Mouse (Mus musculus) v-Abl transformed pro-B cells (cell line): ENCODE measurements around the gene Phldb2.

Source experiments
- in situ Hi-C, 2 experiments: fragments of 400-800 bp; cut with MboI; formaldehyde crosslinking; loops; one replicate each; pipeline ENCODE4 v1.15.1; 2025; ENCODE audit not compliant: unreplicated experiment in 2 of 2

Phldb2 gene

DNA sequence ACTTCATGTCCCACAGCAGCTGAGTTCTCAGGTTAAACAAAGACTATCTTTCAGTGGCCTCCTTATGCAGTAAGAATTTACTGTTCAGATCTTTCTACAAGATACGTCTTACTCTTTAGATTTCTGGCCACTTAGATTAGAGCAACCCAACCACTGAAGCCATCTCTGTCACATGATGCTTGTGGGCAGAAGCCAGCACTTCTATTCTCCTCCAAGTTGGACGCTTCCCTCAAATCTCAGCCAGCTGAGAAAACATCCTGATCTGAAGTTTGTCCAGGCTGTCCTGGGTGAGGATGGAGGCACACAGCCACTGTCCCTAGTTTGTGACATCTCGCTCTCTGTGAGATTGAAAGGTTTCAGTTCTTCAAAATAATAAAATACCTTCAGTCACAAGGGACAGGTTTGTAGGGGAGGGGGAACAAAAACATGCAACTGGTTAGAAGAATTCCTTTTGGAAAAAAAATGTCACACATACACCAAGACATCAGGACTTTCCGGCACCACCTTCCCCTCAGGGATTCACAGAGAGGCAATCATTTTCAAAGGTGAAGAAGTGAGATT, 3.1 kb upstream of the Phldb2 start:
- in situ Hi-C loops, result loop anchor here in 1 of 2 experiments (25.0 kb wide), 3 partner anchors 194 to 744 kb away; partner anchors contain the start of gene Btla

DNA sequence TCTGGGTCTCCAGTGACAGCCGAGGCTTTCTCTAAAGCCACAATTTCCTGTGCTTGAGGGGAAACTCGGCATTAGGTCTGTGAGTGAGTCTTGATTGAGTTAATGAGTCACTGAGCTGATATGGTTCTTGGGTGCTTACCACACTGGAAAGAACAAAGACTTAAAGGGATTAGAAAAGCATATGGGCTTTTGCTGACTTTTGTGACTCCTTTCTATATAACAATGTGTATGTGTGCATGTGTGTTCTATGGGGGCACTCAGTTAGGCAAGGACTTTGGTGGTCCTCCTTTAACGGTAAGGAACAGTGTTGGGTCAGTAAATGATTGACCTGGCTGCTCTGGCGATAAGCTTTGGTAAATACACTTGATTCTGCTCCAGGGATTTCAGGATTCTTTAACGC, 897 bp downstream of the Phldb2 start:
- in situ Hi-C loops, result loop anchor here in 1 of 2 experiments (25.0 kb wide), 3 partner anchors 190 to 740 kb away; partner anchors contain the start of gene Btla

DNA sequence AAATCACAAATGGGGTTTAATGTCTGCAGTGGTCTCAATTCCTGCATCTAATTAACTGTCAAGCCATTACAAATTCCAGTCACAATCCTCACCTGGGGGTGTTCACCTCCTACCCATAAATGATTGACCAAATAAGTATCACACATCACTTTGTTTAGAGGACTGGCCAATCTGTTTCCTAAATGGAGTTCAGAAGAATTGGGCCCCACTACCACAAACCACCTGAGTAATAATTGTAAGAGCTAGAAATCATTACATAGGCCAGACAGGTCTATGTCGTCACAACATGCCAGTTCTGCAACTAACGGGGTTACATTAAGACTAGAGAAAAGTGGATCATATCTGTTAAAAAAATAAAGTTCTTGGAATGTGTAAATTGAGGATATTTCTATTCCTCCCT, 1.4 kb downstream of the Phldb2 start:
- in situ Hi-C loops, result loop anchor here in 1 of 2 experiments (25.0 kb wide), 3 partner anchors 190 to 740 kb away; partner anchors contain the start of gene Btla

DNA sequence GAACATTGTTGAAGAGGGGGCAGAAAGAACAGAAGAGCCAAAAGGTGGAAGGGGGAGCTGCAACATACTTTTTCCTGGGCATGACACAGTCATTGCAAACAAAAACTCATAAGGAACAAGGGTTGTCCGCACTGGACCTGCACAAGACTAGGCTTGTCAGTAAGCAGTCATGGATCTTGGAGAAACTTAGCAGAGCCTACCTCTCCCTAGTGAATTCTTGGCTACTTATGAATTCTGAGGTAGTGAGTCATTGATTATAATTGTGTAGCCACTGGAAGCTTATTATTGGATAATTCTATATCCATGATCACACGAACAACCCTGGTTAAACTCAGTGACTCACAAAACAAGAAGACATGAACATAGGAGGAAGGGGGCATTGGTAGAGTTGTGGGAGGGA, 7.1 kb downstream of the Phldb2 start:
- in situ Hi-C loops, result no loop called here

DNA sequence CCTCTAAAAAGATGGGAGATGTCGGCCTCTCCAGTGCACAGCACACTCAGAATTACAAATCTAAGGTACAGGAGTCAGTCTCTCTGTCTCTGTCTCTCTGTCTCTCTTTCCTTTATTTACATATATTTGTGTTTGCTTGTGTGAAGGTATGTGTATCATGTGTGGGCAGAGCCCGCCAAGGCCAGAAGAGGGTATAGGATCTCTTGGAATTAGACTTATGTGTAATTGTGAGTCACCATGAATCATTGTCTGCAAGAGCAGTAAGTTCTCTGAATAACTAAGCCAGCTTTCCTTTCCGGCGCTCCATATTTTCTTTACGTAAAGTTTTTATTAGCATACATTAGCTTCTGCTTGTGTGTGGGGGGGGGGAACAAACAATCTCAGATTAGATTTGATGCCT, 7.7 kb downstream of the Phldb2 start:
- in situ Hi-C loops, result no loop called here

DNA sequence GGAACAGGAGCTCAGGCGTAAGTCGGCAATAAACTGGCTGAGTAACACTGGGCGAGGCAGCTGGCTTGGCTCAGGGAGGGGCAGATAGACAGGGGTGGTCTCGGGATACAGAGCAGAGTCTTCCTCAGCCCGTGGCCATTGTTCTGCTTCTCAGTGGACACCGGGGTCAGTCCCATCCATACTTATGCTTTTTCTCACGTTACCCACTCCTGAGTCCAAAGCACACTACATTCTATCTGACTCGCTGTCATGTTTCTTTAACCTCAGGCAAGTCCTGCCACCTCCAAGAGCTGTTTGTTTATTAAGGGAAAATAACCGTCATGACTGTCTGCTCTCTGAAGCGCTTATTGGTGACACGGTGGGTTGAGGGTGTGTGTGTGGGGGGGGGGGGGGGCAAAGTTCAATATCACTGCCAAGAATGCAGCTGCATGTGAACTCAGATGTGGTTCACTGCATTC, 8.2 kb downstream of the Phldb2 start:
- in situ Hi-C loops, result no loop called here

DNA sequence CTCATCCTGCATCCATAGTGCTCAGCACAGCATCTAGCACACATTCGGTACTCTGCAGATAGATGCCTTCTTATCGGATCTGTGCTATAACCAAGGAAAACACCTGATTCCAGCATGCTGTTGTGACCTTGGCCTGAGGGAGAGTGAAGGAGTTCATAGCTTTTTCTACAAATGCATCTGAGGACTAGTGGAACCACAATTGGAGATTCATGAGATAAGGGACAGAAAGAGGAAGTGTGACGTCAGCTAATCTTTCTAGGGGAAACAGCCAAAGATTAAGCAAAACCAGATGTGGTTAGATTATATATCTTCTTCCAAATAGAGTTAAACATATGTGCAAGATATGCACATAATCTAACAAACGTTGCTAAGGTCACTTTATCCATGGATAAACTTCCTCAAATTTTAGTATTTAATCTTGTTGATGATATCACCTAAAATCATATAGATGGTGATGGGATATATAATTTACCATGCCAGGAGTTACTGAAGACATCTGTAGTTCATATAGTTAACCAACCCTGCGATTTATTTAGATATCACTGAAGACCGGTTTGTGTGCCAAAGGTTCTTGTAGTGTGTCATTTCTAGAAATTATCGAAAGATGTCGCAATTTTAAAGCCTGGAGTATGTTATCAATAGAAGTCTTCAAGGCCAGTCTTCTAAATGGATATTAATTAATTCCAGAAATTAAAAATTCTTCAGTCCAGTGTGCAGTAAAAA, 11.1 kb downstream of the Phldb2 start:
- in situ Hi-C loops, result no loop called here

DNA sequence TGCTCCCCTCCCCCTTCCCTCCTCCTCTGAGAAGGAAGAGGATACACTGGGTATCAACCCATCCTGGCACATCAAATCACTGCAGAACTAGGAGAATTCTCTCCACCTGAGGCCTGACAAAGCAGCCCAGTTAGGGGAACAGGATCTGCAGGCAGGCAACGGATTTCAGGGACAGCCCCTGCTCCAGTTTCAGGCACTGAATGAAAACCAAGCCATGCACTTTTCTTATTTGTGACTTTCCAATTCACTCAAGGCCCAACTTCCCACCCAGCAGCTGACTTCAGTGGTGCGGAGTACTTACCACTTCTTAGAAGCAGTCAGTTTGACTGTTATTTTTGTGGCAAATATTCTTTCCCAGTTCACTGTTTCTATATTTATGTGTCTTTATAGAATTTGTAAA, 12.7 kb downstream of the Phldb2 start:
- in situ Hi-C loops, result no loop called here

DNA sequence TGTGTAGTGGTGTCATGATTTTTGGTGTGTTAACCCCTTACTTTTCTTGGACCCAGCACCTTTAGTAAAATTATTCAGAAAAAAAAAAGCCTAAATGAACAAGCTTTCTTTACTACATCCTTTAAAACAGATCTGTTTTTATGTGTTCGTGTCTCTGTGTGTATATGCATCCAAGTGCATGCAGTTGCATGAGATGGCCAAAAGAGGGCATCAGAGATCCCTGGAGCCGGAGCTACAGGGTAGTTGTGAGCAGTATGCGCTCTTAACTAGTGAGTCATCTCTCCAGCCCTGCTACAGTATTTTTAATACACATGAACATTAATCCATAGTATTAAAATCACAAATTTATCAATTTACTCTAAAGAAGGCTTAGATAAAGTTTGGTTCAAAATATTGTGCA, 14.0 kb downstream of the Phldb2 start:
- in situ Hi-C loops, result no loop called here

DNA sequence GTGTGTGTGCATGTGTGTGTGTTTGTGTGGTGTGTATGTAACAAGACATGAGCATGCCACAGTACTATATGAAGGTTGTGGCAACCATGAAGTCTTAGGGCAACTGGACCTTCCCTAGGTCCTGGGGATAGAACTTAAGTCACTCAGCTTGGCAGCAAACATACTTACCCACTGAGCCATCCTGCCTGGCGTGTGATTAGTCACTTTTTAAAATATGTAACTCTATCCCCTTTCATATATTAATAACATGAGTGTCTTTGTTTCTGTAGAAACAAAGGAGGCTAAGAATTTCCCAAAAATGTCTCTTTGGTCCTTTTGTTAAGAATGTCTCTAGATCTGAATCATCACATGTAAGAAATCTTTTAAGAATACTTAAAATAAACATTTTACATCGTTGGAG, 16.0 kb downstream of the Phldb2 start:
- in situ Hi-C loops, result no loop called here

DNA sequence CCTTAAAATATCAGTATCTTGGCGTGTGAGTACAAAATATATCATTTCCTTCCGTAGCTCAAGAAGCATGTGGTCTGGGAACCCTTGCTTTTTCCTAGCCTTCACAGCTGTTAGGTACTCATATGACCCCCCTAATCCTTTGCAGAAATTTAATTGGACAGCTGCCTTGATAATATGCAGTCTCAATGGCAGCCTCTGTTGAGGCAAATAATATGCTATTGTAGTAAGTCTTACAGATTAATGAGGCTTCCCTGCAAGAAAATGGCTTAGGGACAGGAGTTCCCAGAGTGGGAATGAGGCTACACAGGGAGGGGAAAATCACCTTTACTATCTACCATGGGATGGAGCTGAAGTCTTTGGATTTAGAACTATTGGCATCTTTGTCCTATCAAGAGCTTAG, 16.9 kb downstream of the Phldb2 start:
- in situ Hi-C loops, result no loop called here

DNA sequence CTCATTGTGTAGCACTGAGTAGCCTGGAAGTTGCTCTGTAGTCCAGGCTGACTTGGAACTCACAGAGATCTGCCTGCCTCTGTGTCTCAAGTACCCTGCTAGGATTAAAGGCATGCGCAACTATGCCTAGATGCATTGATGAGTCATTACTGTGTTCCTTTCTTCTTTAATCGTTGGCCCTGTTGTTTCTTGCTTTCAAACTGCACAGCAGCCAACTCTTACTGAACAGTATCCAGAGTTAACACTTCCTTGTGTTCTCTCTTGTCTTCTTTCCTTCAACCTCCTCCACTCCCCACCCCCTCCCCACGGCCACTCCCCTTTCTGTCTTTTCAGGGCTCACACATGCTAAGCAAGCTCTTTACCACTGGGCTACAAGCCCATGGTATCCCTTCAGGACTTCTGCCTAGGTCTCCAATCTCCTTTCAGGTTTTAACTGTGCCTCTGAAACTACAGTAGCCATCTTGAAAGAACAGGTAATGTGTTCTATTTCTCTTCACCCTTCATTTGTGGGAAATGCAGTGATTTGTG, 17.4 kb downstream of the Phldb2 start:
- in situ Hi-C loops, result no loop called here

DNA sequence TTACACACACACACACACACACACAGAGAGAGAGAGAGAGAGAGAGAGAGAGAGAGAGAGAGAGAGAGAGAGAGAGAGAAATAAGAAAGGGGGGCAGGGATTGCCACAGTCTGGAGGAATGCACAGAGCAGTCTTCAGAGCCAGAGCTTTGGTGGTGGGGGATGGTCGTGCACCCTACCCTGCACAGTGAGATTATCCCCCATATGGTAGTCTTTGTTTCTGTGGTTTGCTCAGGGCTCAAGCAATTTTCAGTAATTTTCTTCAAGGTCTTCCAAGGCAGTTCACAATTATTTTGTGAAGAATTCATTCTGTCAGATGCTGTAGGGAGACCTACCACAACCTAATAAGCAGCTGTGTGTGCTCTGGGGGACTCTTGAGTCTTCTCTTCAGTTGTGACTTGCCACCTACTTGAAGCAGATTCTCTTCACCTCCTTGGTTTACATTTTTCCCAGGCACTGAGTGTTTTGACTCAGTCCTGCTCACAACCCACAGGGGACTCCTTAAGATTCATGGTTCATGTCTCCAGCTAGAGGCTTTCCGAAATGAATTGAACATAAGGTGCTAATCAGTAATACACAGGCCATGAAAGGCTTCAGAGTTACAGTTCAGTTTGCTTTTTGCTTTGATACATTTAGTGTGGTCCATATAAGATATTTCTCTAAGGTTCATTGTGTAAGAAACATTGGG, 18.5 kb downstream of the Phldb2 start:
- in situ Hi-C loops, result no loop called here

DNA sequence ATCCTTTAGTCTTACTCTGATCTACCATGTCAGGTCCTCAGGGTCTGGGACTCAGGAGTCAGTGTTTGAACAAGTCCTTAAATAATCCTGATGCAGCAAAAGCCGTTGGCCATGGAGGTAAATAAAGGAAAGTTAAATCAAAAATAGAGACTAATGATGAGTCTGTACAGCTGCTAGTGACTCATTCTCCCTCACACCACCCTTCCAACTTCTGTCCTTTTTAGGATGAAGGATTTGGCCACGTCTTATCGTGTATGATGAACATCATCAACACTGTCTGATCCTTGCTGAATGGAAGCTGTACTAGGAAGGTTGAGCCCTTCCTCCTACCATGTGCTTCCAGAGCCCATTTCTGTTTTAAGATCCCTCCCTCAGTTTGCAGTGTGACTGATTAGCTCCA, 23.1 kb downstream of the Phldb2 start:
- in situ Hi-C loops, result no loop called here

DNA sequence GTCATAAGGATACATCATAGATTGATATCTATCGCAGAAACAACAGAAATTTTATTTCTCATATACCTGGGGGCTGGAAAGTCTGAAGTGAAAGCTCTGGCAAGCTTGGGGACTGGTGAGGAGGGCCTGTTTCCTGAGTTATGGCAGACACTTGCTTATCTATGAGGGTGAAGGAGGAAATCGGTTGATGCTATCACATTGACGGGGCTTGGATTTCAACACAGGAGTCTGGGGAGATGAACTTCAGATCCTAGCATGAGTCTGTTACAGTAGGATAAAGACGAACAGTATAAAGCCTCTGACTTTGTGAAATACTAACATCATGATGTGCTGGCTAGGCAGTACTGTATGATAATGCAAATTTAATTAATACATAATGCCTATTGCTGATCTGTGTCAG, 25.3 kb downstream of the Phldb2 start:
- in situ Hi-C loops, result no loop called here

DNA sequence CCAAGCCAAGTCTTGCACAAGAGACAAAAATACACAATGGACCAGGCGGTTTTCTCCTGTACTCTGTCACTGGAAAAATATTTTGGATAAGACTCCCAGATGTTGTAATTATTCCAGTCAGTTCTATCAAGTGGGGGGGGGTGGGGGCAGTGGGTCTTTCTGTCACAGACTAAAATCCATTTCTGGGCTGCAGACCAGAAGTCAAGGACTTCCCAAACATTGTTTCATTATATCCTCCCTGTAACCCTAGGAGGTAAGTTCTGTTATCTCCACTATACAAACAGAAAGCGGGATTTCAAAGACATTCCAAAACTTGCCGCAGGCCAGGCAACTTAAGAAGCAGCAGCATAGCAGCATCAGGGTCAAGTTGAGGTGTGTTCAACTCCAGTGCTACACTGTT, 25.8 kb downstream of the Phldb2 start:
- in situ Hi-C loops, result no loop called here

DNA sequence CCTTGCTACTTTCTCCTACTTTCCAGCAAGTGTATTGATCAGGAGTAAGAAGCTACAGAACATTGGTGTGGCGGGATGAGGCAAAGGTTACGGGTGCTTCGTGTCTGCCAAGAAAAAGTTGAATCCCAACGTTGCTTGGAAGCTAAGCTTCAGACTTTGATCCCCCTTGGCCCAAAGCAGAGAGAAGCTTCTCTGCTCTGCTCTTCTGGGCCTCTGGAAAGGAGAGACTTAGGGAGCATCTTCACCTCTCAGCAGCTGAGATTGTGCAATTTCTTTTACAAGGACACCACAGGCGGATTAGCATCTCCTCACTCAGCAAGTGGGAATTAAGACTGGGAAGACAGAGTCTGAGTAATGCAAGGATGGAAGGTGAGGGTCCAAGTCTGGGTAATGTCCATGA, 26.5 kb downstream of the Phldb2 start:
- in situ Hi-C loops, result no loop called here

DNA sequence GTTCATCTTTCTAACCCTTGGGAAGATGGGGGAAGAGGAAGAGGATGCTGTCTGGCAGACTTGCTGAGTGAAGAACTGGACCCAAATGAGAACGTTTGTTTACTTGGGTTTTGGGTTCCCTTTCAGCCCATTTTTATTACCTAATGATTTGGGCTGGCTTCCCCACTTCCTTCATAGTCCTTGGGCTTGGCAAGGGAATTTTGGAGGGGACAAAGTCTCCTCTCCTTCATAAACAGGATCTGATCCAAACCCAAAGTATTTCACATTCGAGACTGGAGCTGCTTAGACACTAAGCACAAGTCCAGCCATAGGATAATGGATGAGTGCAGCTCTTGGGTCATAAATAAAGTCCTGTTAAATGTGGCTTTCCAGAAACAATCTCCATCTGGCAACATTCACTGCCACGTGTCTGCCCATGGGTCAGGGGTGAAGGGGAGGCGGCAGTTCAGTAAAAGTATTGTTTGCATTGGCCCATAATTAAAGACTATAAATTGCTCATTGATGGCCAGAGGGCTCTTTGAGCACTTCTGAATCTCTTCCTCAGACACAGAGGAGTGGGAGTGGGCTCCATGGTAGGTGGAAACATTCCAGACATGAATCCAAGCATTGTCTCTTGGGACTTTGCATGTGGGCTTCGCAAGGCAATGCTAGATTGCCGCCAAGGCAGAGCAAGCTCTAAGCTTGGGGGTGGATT, 29.5 kb downstream of the Phldb2 start:
- in situ Hi-C loops, result no loop called here

DNA sequence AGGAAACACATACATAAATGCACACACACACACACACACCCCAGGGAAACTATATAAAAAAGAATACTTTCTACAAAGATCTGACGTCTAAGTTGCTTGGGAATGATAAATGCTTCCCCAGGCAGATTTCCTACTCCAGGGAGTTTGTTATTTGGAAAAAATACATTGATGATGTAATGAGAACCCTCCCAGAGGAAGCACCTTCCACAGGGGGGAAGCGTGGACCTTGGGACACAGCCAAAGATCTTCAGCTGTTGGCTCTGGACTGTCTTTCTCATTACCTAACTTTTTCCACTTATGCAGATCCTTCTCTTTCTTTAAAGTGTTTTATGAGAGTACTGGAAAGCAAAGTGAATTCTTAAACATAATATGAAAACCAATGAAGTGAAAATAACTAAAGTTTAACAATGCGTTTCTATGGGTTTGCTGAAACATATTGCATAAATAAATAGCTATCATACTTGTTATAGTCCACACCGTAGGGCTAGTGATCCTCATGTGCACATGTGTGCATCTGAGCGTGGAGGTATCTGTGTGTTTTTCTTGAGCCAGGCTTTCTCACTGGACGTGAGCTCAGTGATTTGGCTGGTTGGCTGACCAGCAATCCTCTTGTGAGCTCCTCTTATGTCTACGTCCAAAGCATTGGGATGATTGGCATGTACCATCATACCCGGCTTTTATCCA, 30.7 kb downstream of the Phldb2 start:
- in situ Hi-C loops, result no loop called here

DNA sequence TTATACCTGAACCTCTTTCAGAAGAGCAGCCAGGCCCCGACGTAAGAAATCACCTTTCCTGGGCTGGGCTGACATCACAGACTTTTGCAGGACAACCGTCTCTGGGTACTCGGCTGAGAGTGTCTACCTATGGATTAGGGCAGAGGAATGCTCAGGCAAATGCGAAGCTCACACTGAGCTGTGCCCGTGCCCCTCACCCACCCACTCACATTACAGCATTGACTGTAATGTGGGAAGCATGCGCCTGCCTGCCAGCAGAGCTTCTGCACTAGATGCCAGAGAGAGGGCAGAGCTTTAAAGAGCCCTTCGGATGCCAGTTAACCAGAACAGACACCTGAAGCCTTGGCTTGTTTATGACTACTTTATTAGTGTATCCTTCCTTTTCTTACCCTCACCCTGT, 33.8 kb downstream of the Phldb2 start:
- in situ Hi-C loops, result no loop called here
